Mouse (Mus musculus) hindlimb bud, embryonic 11.5 days (tissue): ENCODE measurements around the gene Shisal1.

Experiments
- DNase-seq: peaks from one replicate; pipeline ENCODE4 v3.0.0-alpha.2; 2012; ENCODE audit warnings: low read depth, low spot score; ENCODE audit errors: extremely low spot score

Gene Shisal1

GRCm38 (mm10) chr15:84380181-84380580, 66.7 kb downstream of the Shisal1 start:
- DNase-seq, result no peak

GRCm38 (mm10) chr15:84378734-84379133, 68.2 kb downstream of the Shisal1 start:
- no peak for DNase-seq

GRCm38 (mm10) chr15:84372801-84373200, 74.1 kb downstream of the Shisal1 start:
- DNase-seq, result no peak

GRCm38 (mm10) chr15:84367402-84367801, 79.5 kb downstream of the Shisal1 start:
- DNase-seq, result no peak

GRCm38 (mm10) chr15:84366574-84366989, 80.3 kb downstream of the Shisal1 start:
- no peak for DNase-seq

- no peak for DNase-seq
Measured at GRCm38 (mm10) chr15:84365675-84366381, 81.1 kb downstream of the Shisal1 start.

GRCm38 (mm10) chr15:84364746-84365145, 82.2 kb downstream of the Shisal1 start:
- no peak for DNase-seq

GRCm38 (mm10) chr15:84355081-84355480, 91.8 kb downstream of the Shisal1 start:
- no peak for DNase-seq

- no peak for DNase-seq
Measured at GRCm38 (mm10) chr15:84351915-84352844, 94.7 kb downstream of the Shisal1 start.

- no peak for DNase-seq
Measured at GRCm38 (mm10) chr15:84351342-84351741, 95.6 kb downstream of the Shisal1 start.

- DNase-seq, result no peak
Measured at GRCm38 (mm10) chr15:84349915-84350738, 96.8 kb downstream of the Shisal1 start.

- no peak for DNase-seq
Measured at GRCm38 (mm10) chr15:84348769-84349168, 98.1 kb downstream of the Shisal1 start.

GRCm38 (mm10) chr15:84340926-84341325, 106.0 kb downstream of the Shisal1 start:
- no peak for DNase-seq

GRCm38 (mm10) chr15:84337599-84337998, 109.3 kb downstream of the Shisal1 start:
- no peak for DNase-seq

- no peak for DNase-seq
Measured at GRCm38 (mm10) chr15:84336281-84336817, 110.5 kb downstream of the Shisal1 start.

- DNase-seq, result no peak
Measured at GRCm38 (mm10) chr15:84331066-84331612, 115.8 kb downstream of the Shisal1 start.

- no peak for DNase-seq
Measured at GRCm38 (mm10) chr15:84329940-84330339, 117.0 kb downstream of the Shisal1 start.
